Mouse (Mus musculus) kidney, adult 2 months (tissue): ENCODE data around the gene Hdgfl2.

Experiments used
- CTCF ChIP-seq: fragments of 200-500 bp; conservative IDR thresholded peaks from 2 replicates; pipeline ENCODE4 v1.5.1; 2011; ENCODE audit warnings: low read depth, mild to moderate bottlenecking, control low read depth, low read length, moderate library complexity, mixed read lengths; ENCODE audit not compliant: insufficient read depth, insufficient read length
- POLR2A ChIP-seq: fragments of 200-500 bp; IDR thresholded peaks from one replicate; pipeline ENCODE4 v1.6.1; 2011; ENCODE audit warnings: low read depth, low read length, control low read depth

DNA sequence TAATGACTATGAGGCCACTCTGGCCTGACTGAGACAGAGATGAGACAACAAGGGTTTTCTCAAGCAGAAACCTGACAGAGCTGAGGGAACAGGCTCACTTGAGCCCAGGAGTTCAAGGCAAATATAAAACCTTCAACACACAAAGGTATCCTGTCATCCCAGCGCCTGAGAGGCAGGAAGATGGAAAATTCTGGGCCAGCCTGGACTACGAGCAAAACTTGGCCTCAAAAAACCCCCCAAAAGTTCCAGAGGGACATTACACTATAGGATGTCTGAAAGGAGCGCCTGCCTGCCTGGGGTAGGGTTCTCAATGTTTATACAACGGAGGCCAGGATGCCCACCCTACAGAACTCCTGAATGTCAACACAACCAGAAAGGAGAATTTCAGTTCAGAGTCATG, 44.2 kb upstream of the Hdgfl2 start:
- TF ChIP-seq CTCF (no peak), POLR2A (no peak)
